Mouse (Mus musculus): ENCODE results near the gene Eif3k. TPM values are rescaled to one million over a fixed set of nuclear protein-coding genes. Genes with fewer than 3 reads are reported as not detected.

Eif3k gene
- 359 and 375 TPM in 2 replicates for polyA plus RNA-seq (2015; fragmentation: Nextera tagmentation; extraction: Ambion mirVana)

GRCm38 (mm10) chr7:28981651-28982273 lies at the start of gene Eif3k, which contains the start of gene Map4k1:
Eif3k (minus strand) TSS chr7:28981864.
Map4k1 (plus strand) TSS chr7:28982050.
- under 1% methylated on average over 36 of the region's 36 CpGs for WGBS
- Histone ChIP-seq H3K9ac (peak within 1 kb of the TSS; percentile 68), H3K36me3 (peaks cover 20% of the 10 kb centered on the region), H3K27me3 (replicated peaks) (no peaks in the 10 kb centered on the region), H3K4me1 (replicated peaks) (peaks cover 14% of the 10 kb centered on the region), H3K4me2 (replicated peaks) (peak within 1 kb of the TSS; percentile 89), H3K4me3 (replicated peaks) (peak within 1 kb of the TSS; percentile 69), H3K27ac (peak within 1 kb of the TSS; percentile 84), H3K9me3 (no peaks in the 10 kb centered on the region)
- peak; percentile 97 for ATAC-seq

- Histone ChIP-seq H3K9ac (no peak overlapping the region), H3K36me3 (no peaks in the 10 kb centered on the region), H3K4me2 (replicated peaks) (no peak overlapping the region), H3K4me1 (replicated peaks) (no peaks in the 10 kb centered on the region), H3K9me3 (no peaks in the 10 kb centered on the region), H3K27me3 (replicated peaks) (no peaks in the 10 kb centered on the region), H3K4me3 (replicated peaks) (no peak overlapping the region), H3K27ac (no peak overlapping the region)
- no peak for ATAC-seq
- WGBS, result 89% methylated on average over 14 of the region's 14 CpGs
Measured at GRCm38 (mm10) chr7:29029690-29030656, 48.3 kb upstream of the Eif3k start.

GRCm38 (mm10) chr7:29028761-29029160 lies 47.1 kb upstream of the Eif3k start:
- H3K4me2 ChIP-seq (replicated peaks), result no peak overlapping the region
- no peak overlapping the region for H3K4me3 ChIP-seq (replicated peaks)
- H3K9me3 ChIP-seq, result no peaks in the 10 kb centered on the region
- H3K36me3 ChIP-seq, result no peaks in the 10 kb centered on the region
- H3K4me1 ChIP-seq (replicated peaks), result no peaks in the 10 kb centered on the region
- H3K9ac ChIP-seq, result no peak overlapping the region
- WGBS, result 81% methylated on average over 6 of the region's 6 CpGs
- no peaks in the 10 kb centered on the region for H3K27me3 ChIP-seq (replicated peaks)
- ATAC-seq, result no peak
- no peak overlapping the region for H3K27ac ChIP-seq

GRCm38 (mm10) chr7:29026811-29027210 lies 45.1 kb upstream of the Eif3k start:
- H3K4me1 ChIP-seq (replicated peaks), result no peaks in the 10 kb centered on the region
- H3K27ac ChIP-seq, result no peak overlapping the region
- no peaks in the 10 kb centered on the region for H3K36me3 ChIP-seq
- no peak overlapping the region for H3K4me3 ChIP-seq (replicated peaks)
- H3K4me2 ChIP-seq (replicated peaks), result no peak overlapping the region
- WGBS, result 80% methylated on average over 4 of the region's 4 CpGs
- no peak overlapping the region for H3K9ac ChIP-seq
- no peak for ATAC-seq
- no peaks in the 10 kb centered on the region; the same call in 1 of the 2 replicates for H3K27me3 ChIP-seq (replicated peaks)
- no peaks in the 10 kb centered on the region for H3K9me3 ChIP-seq

GRCm38 (mm10) chr7:29026195-29026594 lies 44.5 kb upstream of the Eif3k start:
- no peak overlapping the region for H3K4me2 ChIP-seq (replicated peaks)
- H3K36me3 ChIP-seq, result no peaks in the 10 kb centered on the region
- 88% methylated on average over 5 of the region's 5 CpGs for WGBS
- H3K4me3 ChIP-seq (replicated peaks), result no peak overlapping the region
- H3K27me3 ChIP-seq (replicated peaks), result no peaks in the 10 kb centered on the region; the same call in 1 of the 2 replicates
- H3K9me3 ChIP-seq, result no peaks in the 10 kb centered on the region
- H3K4me1 ChIP-seq (replicated peaks), result no peaks in the 10 kb centered on the region
- no peak for ATAC-seq
- H3K9ac ChIP-seq, result no peak overlapping the region
- H3K27ac ChIP-seq, result no peak overlapping the region

GRCm38 (mm10) chr7:29025566-29025965 lies 43.9 kb upstream of the Eif3k start:
- no peak overlapping the region for H3K4me2 ChIP-seq (replicated peaks)
- WGBS, result 71% methylated on average over 7 of the region's 7 CpGs
- no peaks in the 10 kb centered on the region for H3K4me1 ChIP-seq (replicated peaks)
- no peak overlapping the region for H3K27ac ChIP-seq
- no peak overlapping the region for H3K9ac ChIP-seq
- no peak overlapping the region for H3K4me3 ChIP-seq (replicated peaks)
- H3K27me3 ChIP-seq (replicated peaks), result peaks cover 4% of the 10 kb centered on the region; the same call in 1 of the 2 replicates
- H3K9me3 ChIP-seq, result no peaks in the 10 kb centered on the region
- H3K36me3 ChIP-seq, result no peaks in the 10 kb centered on the region
- no peak for ATAC-seq

- Histone ChIP-seq H3K9me3 (no peaks in the 10 kb centered on the region), H3K9ac (no peak overlapping the region), H3K4me3 (replicated peaks) (no peak overlapping the region), H3K4me2 (replicated peaks) (no peak overlapping the region), H3K27me3 (replicated peaks) (peaks cover 24% of the 10 kb centered on the region), H3K27ac (no peak overlapping the region), H3K4me1 (replicated peaks) (peaks cover 7% of the 10 kb centered on the region), H3K36me3 (no peaks in the 10 kb centered on the region)
- no peak for ATAC-seq
- 91% methylated on average over 8 of the region's 8 CpGs for WGBS
Measured at GRCm38 (mm10) chr7:29023514-29023913, 41.9 kb upstream of the Eif3k start.

- no peak for ATAC-seq
- 85% methylated on average over 8 of the region's 8 CpGs for WGBS
- no peak overlapping the region for H3K27ac ChIP-seq
Measured at GRCm38 (mm10) chr7:29022479-29022878, 40.8 kb upstream of the Eif3k start.

GRCm38 (mm10) chr7:29019447-29020220 lies 38.0 kb upstream of the Eif3k start:
- Histone ChIP-seq H3K4me3 (replicated peaks) (peak overlapping the region; percentile 46), H3K36me3 (no peaks in the 10 kb centered on the region), H3K27me3 (replicated peaks) (peaks cover 31% of the 10 kb centered on the region), H3K4me2 (replicated peaks) (peak overlapping the region; percentile 85), H3K4me1 (replicated peaks) (peaks cover 7% of the 10 kb centered on the region), H3K27ac (no peak overlapping the region), H3K9ac (peak overlapping the region; percentile 39), H3K9me3 (no peaks in the 10 kb centered on the region)
- WGBS, result 3% methylated on average over 88 of the region's 88 CpGs
- ATAC-seq, result no peak

More at GRCm38 (mm10) chr7:29022479-29022878, 40.8 kb upstream of the Eif3k start:
- Histone ChIP-seq H3K4me1 (replicated peaks) (peaks cover 7% of the 10 kb centered on the region), H3K9me3 (no peaks in the 10 kb centered on the region), H3K36me3 (no peaks in the 10 kb centered on the region), H3K9ac (no peak overlapping the region), H3K27me3 (replicated peaks) (peaks cover 31% of the 10 kb centered on the region), H3K4me3 (replicated peaks) (no peak overlapping the region), H3K4me2 (replicated peaks) (no peak overlapping the region)

GRCm38 (mm10) chr7:29017222-29017621 lies 35.6 kb upstream of the Eif3k start:
- Histone ChIP-seq H3K4me1 (replicated peaks) (peaks cover 7% of the 10 kb centered on the region), H3K36me3 (no peaks in the 10 kb centered on the region), H3K9me3 (no peaks in the 10 kb centered on the region), H3K27ac (no peak overlapping the region), H3K4me2 (replicated peaks) (no peak overlapping the region), H3K27me3 (replicated peaks) (peaks cover 31% of the 10 kb centered on the region), H3K9ac (no peak overlapping the region), H3K4me3 (replicated peaks) (no peak overlapping the region)
- ATAC-seq, result no peak
- 82% methylated on average over 7 of the region's 7 CpGs for WGBS

- no peak for ATAC-seq
- H3K4me3 ChIP-seq (replicated peaks), result no peak overlapping the region
- H3K27me3 ChIP-seq (replicated peaks), result peaks cover 31% of the 10 kb centered on the region
- no peak overlapping the region for H3K4me2 ChIP-seq (replicated peaks)
- H3K27ac ChIP-seq, result no peak overlapping the region
- no peaks in the 10 kb centered on the region for H3K9me3 ChIP-seq
- WGBS, result 85% methylated on average over 7 of the region's 7 CpGs
- H3K9ac ChIP-seq, result no peak overlapping the region
- peaks cover 7% of the 10 kb centered on the region for H3K4me1 ChIP-seq (replicated peaks)
- H3K36me3 ChIP-seq, result no peaks in the 10 kb centered on the region
Measured at GRCm38 (mm10) chr7:29016440-29016839, 34.8 kb upstream of the Eif3k start.

GRCm38 (mm10) chr7:29014984-29015383 lies 33.3 kb upstream of the Eif3k start:
- Histone ChIP-seq H3K36me3 (no peaks in the 10 kb centered on the region), H3K4me1 (replicated peaks) (peaks cover 7% of the 10 kb centered on the region), H3K4me3 (replicated peaks) (no peak overlapping the region), H3K27me3 (replicated peaks) (peaks cover 22% of the 10 kb centered on the region), H3K27ac (no peak overlapping the region), H3K4me2 (replicated peaks) (no peak overlapping the region), H3K9me3 (no peaks in the 10 kb centered on the region), H3K9ac (no peak overlapping the region)
- no peak for ATAC-seq
- 97% methylated on average over 1 of the region's 1 CpGs for WGBS
